In genomic region chr13:62466424-62467334, GRCm38 (mm10) we compare ENCODE assay signal across 7 mouse cellular contexts. TPM values are rescaled to one million over a fixed set of nuclear protein-coding genes. Genes with fewer than 3 reads are reported as not detected.
DNase-seq lines count a peak whose midpoint lies in the region; ATAC-seq and TF ChIP-seq lines count a peak whose summit lies in the region.
"Not testable (repeated sequence)": the region's sequence is repeated elsewhere in the genome, so short reads cannot be mapped to it uniquely, and the experiment has no call there.

TSS of gene Gm49359 (minus strand) at chr13:62466832.

- H3K4me2 ChIP-seq in intestine, postnatal 0 days (replicated peaks; ENCODE audit: low read depth): peak within 1 kb of the TSS; percentile 52
- peak within 1 kb of the TSS; percentile 38 for H3K4me2 ChIP-seq in midbrain, embryonic 12.5 days (replicated peaks)

- H3K36me3 ChIP-seq in embryonic facial prominence, embryonic 10.5 days (replicated peaks): peaks cover 25% of the 10 kb centered on the region
- H3K36me3 ChIP-seq in intestine, postnatal 0 days (ENCODE audit: control insufficient read depth, insufficient read depth); small intestine, adult 2 months (ENCODE audit: control insufficient read depth, insufficient read depth, low read length): not testable (repeated sequence)
- H3K36me3 ChIP-seq in midbrain, embryonic 12.5 days: peaks cover 17% of the 10 kb centered on the region

- ATAC-seq in intestine, postnatal 0 days: peak; percentile 100
- peak; percentile 100 for ATAC-seq in midbrain, embryonic 12.5 days (ENCODE audit: low FRiP score, low read depth)

- DNase-seq in adrenal gland, postnatal 10 days: peak; percentile 91
- peak; percentile 85 for DNase-seq in embryonic facial prominence, embryonic 10.5 days (ENCODE audit: low spot score)
- DNase-seq in gonadal fat pad, adult 2 months (ENCODE audit: low read depth): peak; percentile 69
- peak; percentile 89 for DNase-seq in left cerebral cortex, postnatal 4 days

- H3K27me3 ChIP-seq in embryonic facial prominence, embryonic 10.5 days (replicated peaks; ENCODE audit: low read depth, poor library complexity, severe bottlenecking); intestine, postnatal 0 days (replicated peaks; ENCODE audit: control insufficient read depth, insufficient read depth, low read length); midbrain, embryonic 12.5 days; small intestine, adult 2 months (ENCODE audit: control insufficient read depth, insufficient read depth, low read length): not testable (repeated sequence)

- H3K27ac ChIP-seq in embryonic facial prominence, embryonic 10.5 days (replicated peaks): peak within 1 kb of the TSS; percentile 83
- peak within 1 kb of the TSS; percentile 74 for H3K27ac ChIP-seq in intestine, postnatal 0 days (ENCODE audit: low read depth, low read length)
- peak within 1 kb of the TSS; percentile 70 for H3K27ac ChIP-seq in midbrain, embryonic 12.5 days (replicated peaks)
- peak within 1 kb of the TSS; percentile 80 for H3K27ac ChIP-seq in small intestine, adult 2 months (ENCODE audit: insufficient read depth, low read depth, low read length)

- TF ChIP-seq CTCF in intestine, postnatal 0 days (IDR thresholded peaks at IDR 0.05; ENCODE audit: low read depth); small intestine, adult 2 months (IDR thresholded peaks at IDR 0.05; ENCODE audit: extremely low read depth, insufficient read length, insufficient replicate concordance, low read depth, low read length): not testable (repeated sequence)

- not testable (repeated sequence) for TF ChIP-seq POLR2A in small intestine, adult 2 months (IDR thresholded peaks at IDR 0.05; ENCODE audit: low read depth, low read length)

- peak within 1 kb of the TSS; percentile 60 for H3K9ac ChIP-seq in intestine, postnatal 0 days (ENCODE audit: low read depth, low read length)
- H3K9ac ChIP-seq in midbrain, embryonic 12.5 days (replicated peaks): peak within 1 kb of the TSS; percentile 66

- intact Hi-C loops in left cerebral cortex, postnatal 4 days (cut with DNase I): loop anchor here (10.0 kb wide), 1 partner anchor 388 kb away; the partner anchor contains the start of gene Fbp2

- 3% methylated on average over 28 of the region's 28 CpGs for WGBS in embryonic facial prominence, embryonic 10.5 days
- WGBS in intestine, postnatal 0 days: 2% methylated on average over 27 of the region's 28 CpGs
- WGBS in midbrain, embryonic 12.5 days: 3% methylated on average over 28 of the region's 28 CpGs
- 1% methylated on average over 28 of the region's 28 CpGs for WGBS in small intestine, adult 2 months

- not testable (repeated sequence) for H3K4me1 ChIP-seq in embryonic facial prominence, embryonic 10.5 days; intestine, postnatal 0 days (replicated peaks; ENCODE audit: control insufficient read depth, insufficient read depth, low read length); midbrain, embryonic 12.5 days; small intestine, adult 2 months (ENCODE audit: control insufficient read depth, insufficient read depth, insufficient read length, low read length)

- H3K9me3 ChIP-seq in embryonic facial prominence, embryonic 10.5 days: peaks cover 10% of the 10 kb centered on the region
- H3K9me3 ChIP-seq in intestine, postnatal 0 days (ENCODE audit: control insufficient read depth); midbrain, embryonic 12.5 days: not testable (repeated sequence)

- peak within 1 kb of the TSS; percentile 72 for H3K4me3 ChIP-seq in embryonic facial prominence, embryonic 10.5 days
- H3K4me3 ChIP-seq in intestine, postnatal 0 days (ENCODE audit: low read depth, low read length): peak within 1 kb of the TSS; percentile 65
- H3K4me3 ChIP-seq in midbrain, embryonic 12.5 days: peak within 1 kb of the TSS; percentile 63
- peak within 1 kb of the TSS; percentile 98 for H3K4me3 ChIP-seq in small intestine, adult 2 months (ENCODE audit: low read depth, low read length)

RNA-seq across cellular contexts. Expression of gene Gm49359, which starts in this region (rescaled TPM):
- 10 to 100 TPM; 10.8 to 14.2 TPM for total RNA-seq in adrenal gland, postnatal 10 days (2021)
- 13.0 and 16.2 TPM in 2 replicates for polyA plus RNA-seq in embryonic facial prominence, embryonic 10.5 days (2016; fragmentation: Nextera tagmentation; extraction: Ambion mirVana)
- 1.6 TPM in 2 replicates for polyA plus RNA-seq in gonadal fat pad, adult 2 months (2012; rRNA removed)
- 2.6 and 4.0 TPM in 2 replicates for polyA plus RNA-seq in intestine, postnatal 0 days (2015; fragmentation: Nextera tagmentation; extraction: Ambion mirVana)
- total RNA-seq in left cerebral cortex, postnatal 4 days (2021): 10 to 100 TPM; 18.6 to 18.8 TPM
- 14.8 and 17.6 TPM in 2 replicates for polyA plus RNA-seq in midbrain, embryonic 12.5 days (2016; fragmentation: Nextera tagmentation; extraction: Ambion mirVana)
- polyA plus RNA-seq in small intestine, adult 2 months (2012; rRNA removed): 0.06 and 0.10 TPM in 2 replicates

Comparison
In these comparisons a context has a peak if more than half of its experiments do, and no peak if none do; other contexts are left out.
1. Peak in every context shown above with its lines: DNase-seq, ATAC-seq, H3K4me3 ChIP-seq and H3K27ac ChIP-seq.